Mouse (Mus musculus): ENCODE data around the gene Olfr827.

- TF ChIP-seq POLR2A (IDR thresholded peaks at IDR 0.05; ENCODE audit: borderline replicate concordance, extremely low read depth, insufficient read depth, insufficient read length, poor library complexity, severe bottlenecking) (no peak), CTCF (IDR thresholded peaks at IDR 0.05; ENCODE audit: borderline replicate concordance, extremely low read depth, insufficient read depth, insufficient read length) (no peak)
Observed at GRCm38 (mm10) chr10:130214303-130214702, at the start of gene Olfr827.
